Comparison of ENCODE assay signal across 14 mouse cellular contexts in genomic region chr7:64808876-64809275, GRCm38 (mm10).
A peak's percentile ranks its signal among the peaks of the same experiment; 100 is the strongest.
DNase-seq lines count a peak whose midpoint lies in the region; ATAC-seq lines count a peak whose summit lies in the region.
"Had no signal": no experiment of that assay in that cellular context is flagged by ENCODE, and none has a peak within 500 bp of the region (broad histone marks: within the 10 kb centered on the region; RNA-seq: fewer than 3 reads in every experiment).

No protein-coding gene starts in this region.

- no peak overlapping the region; the same call in 1 of the 2 replicates for H3K4me2 ChIP-seq in neural tube, embryonic 12.5 days (replicated peaks)

- no peaks in the 10 kb centered on the region for H3K27me3 ChIP-seq in limb, embryonic 10.5 days (ENCODE audit: low read depth, poor library complexity, severe bottlenecking)
- H3K27me3 ChIP-seq in neural tube, embryonic 12.5 days (replicated peaks): no peaks in the 10 kb centered on the region

- no peaks in the 10 kb centered on the region for H3K36me3 ChIP-seq in limb, embryonic 10.5 days
- no peaks in the 10 kb centered on the region for H3K36me3 ChIP-seq in neural tube, embryonic 12.5 days

- WGBS in limb, embryonic 10.5 days: 89% methylated on average over 6 of the region's 6 CpGs
- 24% methylated on average over 6 of the region's 6 CpGs for WGBS in neural tube, embryonic 12.5 days

- H3K4me3 ChIP-seq in limb, embryonic 10.5 days: no peak overlapping the region
- no peak overlapping the region for H3K4me3 ChIP-seq in neural tube, embryonic 12.5 days

- H3K27ac ChIP-seq in limb, embryonic 10.5 days: no peak overlapping the region
- no peak overlapping the region for H3K27ac ChIP-seq in neural tube, embryonic 12.5 days

- no peaks in the 10 kb centered on the region for H3K9me3 ChIP-seq in limb, embryonic 10.5 days (replicated peaks)
- no peaks in the 10 kb centered on the region for H3K9me3 ChIP-seq in neural tube, embryonic 12.5 days

- ATAC-seq in neural tube, embryonic 12.5 days (ENCODE audit: low FRiP score, low read depth): peak; percentile 23; the same call in 1 of the 2 replicates
- ATAC-seq: lung, postnatal 0 days had no signal

- DNase-seq in lung, postnatal 36 days: peak; percentile 3
- DNase-seq in lung, postnatal 4 days: no peak
- DNase-seq in embryo, embryonic 9.5 days (ENCODE audit: extremely low spot score): peak; percentile 29
- DNase-seq in limb, embryonic 10.5 days (ENCODE audit: low spot score): peak; percentile 3
- DNase-seq in adrenal gland, adult (ENCODE audit: inconsistent age in 2 of 2, low spot score in 1 of 2): no peak
- no peak for DNase-seq in MN1 (ENCODE audit: low spot score)
- DNase-seq in retina, postnatal 1 day: no peak
- DNase-seq: adrenal gland, postnatal 36 days; cerebellum, adult 18-20 months; heart, adult 18-20 months; kidney, adult 18-20 months; spleen, adult 18-20 months had no signal

- no peaks in the 10 kb centered on the region for H3K4me1 ChIP-seq in limb, embryonic 10.5 days
- H3K4me1 ChIP-seq in neural tube, embryonic 12.5 days: no peaks in the 10 kb centered on the region; the same call in 1 of the 2 replicates

- no peak overlapping the region for H3K9ac ChIP-seq in neural tube, embryonic 12.5 days

Comparison
In these comparisons a context has a peak if more than half of its experiments do, and no peak if none do; other contexts are left out.
1. DNase-seq: peak in lung, postnatal 36 days (single experiment), embryo, embryonic 9.5 days (single experiment) and limb, embryonic 10.5 days (single experiment); none in lung, postnatal 4 days (0 of 2), adrenal gland, adult (0 of 2), MN1 (single experiment) and retina, postnatal 1 day (single experiment).